Mouse (Mus musculus): Measurements from ENCODE around the gene Sp1.

DNA sequence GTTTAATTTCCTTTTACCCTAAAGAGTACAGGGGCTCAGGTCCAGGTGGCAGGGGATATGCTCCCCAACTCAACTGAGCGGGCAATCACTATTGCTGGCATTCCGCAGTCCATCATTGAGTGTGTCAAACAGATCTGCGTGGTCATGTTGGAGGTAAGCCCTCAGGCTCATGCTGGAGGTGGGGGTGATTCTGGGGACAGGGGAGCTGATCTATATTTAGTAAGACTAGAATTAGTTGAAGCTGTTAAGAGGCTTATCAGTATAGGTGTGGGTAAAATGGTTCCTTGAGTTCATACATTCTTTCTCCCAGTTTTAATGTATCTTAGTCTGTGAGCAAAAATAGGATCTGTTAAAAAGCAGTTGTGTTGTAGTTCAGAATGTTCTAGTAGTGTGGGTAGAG lies 77.2 kb downstream of the Sp1 start:
- TF ChIP-seq CTCF (conservative IDR thresholded peaks at IDR 0.05; ENCODE audit: low read length) (no peak), NANOG (IDR thresholded peaks at IDR 0.05; ENCODE audit: borderline replicate concordance, low read length) (no peak), POU5F1 (IDR thresholded peaks at IDR 0.05; ENCODE audit: borderline replicate concordance, low read length) (no peak)

Measured in E14TG2a.4 (cell line).